Mouse (Mus musculus): Measurements from ENCODE around the gene Tmem40. TPM values are rescaled to one million over a fixed set of nuclear protein-coding genes. Genes with fewer than 3 reads are reported as not detected.

Gene Tmem40
- polyA plus RNA-seq, 1 experiment: 0.50 TPM

DNA sequence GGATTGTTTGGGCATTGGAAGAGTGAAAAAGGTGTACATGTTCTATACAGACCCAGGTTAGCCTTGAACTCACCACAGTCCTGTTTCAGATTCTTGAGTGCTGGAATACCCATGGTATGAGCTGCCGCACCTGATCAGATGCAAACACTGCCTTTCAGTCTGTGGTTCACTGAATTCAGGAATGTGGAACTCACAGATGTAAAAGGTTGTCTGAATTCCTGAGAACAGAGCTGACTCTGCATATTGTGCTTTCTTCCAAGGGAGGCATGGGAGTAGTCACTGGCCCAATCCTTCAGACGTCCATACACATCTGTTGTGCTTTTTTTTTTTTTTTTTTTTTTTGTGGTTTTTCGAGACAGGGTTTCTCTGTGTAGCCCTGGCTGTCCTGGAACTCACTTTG, 50.9 kb downstream of the Tmem40 start:
- Histone ChIP-seq H3K27me3 (replicated peaks; ENCODE audit: control insufficient read depth, insufficient read depth, low read length) (no peaks in the 10 kb centered on the region), H3K4me1 (ENCODE audit: control insufficient read depth, insufficient read depth, low read length) (no peaks in the 10 kb centered on the region), H3K27ac (ENCODE audit: insufficient read depth, low read depth, low read length) (no peak overlapping the region), H3K4me3 (ENCODE audit: insufficient read depth, low read depth, low read length) (no peak overlapping the region), H3K36me3 (ENCODE audit: control insufficient read depth, insufficient read depth, low read length) (no peaks in the 10 kb centered on the region)
- 34% methylated on average over 3 of the region's 3 CpGs for WGBS
- TF ChIP-seq POLR2A (IDR thresholded peaks at IDR 0.05; ENCODE audit: low read depth, low read length) (no peak), CTCF (conservative IDR thresholded peaks at IDR 0.05; ENCODE audit: insufficient read depth, insufficient read length, low read depth, low read length) (no peak)
- peak; percentile 19 for DNase-seq

DNA sequence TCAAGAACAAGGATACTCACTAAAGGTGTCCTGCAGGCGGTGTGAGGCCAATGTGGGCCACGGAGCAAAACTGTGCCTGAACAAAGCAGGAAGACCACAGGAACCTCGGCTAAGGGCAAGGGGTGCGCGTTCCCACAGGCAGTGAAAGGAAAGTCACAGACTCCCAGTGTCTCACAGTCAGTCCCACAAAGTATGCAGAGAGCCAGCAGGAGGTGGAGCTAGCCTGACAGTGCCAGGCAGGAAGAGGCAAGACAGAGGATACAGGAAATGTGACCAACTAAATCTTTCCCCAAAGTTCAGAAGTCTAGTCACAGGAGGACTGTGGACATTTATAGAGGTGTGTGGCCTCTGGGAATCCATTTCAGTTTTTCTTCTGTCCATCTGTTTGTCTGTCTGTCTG, 59.3 kb downstream of the Tmem40 start:
- no peak for TF ChIP-seq POLR2A (IDR thresholded peaks at IDR 0.05; ENCODE audit: low read depth, low read length)
- TF ChIP-seq CTCF (conservative IDR thresholded peaks at IDR 0.05; ENCODE audit: insufficient read depth, insufficient read length, low read depth, low read length): no peak
- Histone ChIP-seq H3K36me3 (ENCODE audit: control insufficient read depth, insufficient read depth, low read length) (no peaks in the 10 kb centered on the region), H3K27ac (ENCODE audit: insufficient read depth, low read depth, low read length) (no peak overlapping the region), H3K4me3 (ENCODE audit: insufficient read depth, low read depth, low read length) (no peak overlapping the region), H3K4me1 (ENCODE audit: control insufficient read depth, insufficient read depth, low read length) (no peaks in the 10 kb centered on the region), H3K27me3 (replicated peaks; ENCODE audit: control insufficient read depth, insufficient read depth, low read length) (no peaks in the 10 kb centered on the region)
- peak; percentile 61 for DNase-seq
- 57% methylated on average over 5 of the region's 5 CpGs for WGBS

DNA sequence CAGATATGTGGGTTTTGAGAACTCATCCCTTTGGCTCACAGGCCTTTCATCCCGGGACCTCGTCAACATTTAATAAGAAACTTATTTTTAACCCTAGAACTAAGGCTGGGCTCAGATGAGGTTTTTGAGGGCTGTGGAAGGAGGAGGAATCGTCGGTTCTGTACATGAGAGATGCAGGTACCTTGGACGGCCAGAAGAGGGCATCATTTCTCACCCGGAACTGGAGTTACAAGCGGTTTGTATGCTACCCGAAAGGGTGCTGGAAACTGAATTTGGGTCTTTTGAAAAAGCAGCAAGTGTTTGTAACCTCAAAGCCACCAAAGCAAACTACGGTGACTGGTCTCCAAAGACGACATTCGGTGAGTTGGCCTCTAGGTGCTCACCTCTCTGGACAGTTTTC, 60.9 kb downstream of the Tmem40 start:
- no peaks in the 10 kb centered on the region for H3K27me3 ChIP-seq (replicated peaks; ENCODE audit: control insufficient read depth, insufficient read depth, low read length)
- WGBS: 70% methylated on average over 11 of the region's 11 CpGs
- TF ChIP-seq CTCF (conservative IDR thresholded peaks at IDR 0.05; ENCODE audit: insufficient read depth, insufficient read length, low read depth, low read length) (peak; percentile 34), POLR2A (IDR thresholded peaks at IDR 0.05; ENCODE audit: low read depth, low read length) (no peak)
- H3K36me3 ChIP-seq (ENCODE audit: control insufficient read depth, insufficient read depth, low read length): no peaks in the 10 kb centered on the region
- H3K4me3 ChIP-seq (ENCODE audit: insufficient read depth, low read depth, low read length): no peak overlapping the region
- no peak overlapping the region for H3K27ac ChIP-seq (ENCODE audit: insufficient read depth, low read depth, low read length)
- DNase-seq: no peak
- no peaks in the 10 kb centered on the region for H3K4me1 ChIP-seq (ENCODE audit: control insufficient read depth, insufficient read depth, low read length)

DNA sequence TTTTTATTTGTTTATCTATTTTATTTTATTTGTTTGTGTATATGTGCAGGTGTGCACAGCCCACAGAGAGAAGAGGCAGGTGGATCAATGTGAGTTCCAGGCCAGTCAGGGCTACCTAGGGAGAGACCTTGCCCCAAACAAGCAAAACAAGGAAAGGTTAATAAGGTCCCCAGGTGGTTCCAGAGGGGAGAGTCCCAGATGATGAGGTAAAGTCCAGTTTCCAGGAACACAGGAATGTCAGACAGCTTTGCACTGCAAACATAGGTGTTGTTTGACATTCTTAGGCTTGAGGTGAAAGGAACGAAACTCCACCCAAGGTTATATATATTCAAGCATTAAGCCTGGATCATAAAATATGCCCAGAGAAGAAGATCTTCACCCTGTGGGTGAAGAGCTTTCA, 61.4 kb downstream of the Tmem40 start:
- Histone ChIP-seq H3K27ac (ENCODE audit: insufficient read depth, low read depth, low read length) (no peak overlapping the region), H3K4me1 (ENCODE audit: control insufficient read depth, insufficient read depth, low read length) (no peaks in the 10 kb centered on the region), H3K36me3 (ENCODE audit: control insufficient read depth, insufficient read depth, low read length) (no peaks in the 10 kb centered on the region), H3K27me3 (replicated peaks; ENCODE audit: control insufficient read depth, insufficient read depth, low read length) (no peaks in the 10 kb centered on the region), H3K4me3 (ENCODE audit: insufficient read depth, low read depth, low read length) (no peak overlapping the region)
- no peak for DNase-seq
- WGBS: 89% methylated on average over 1 of the region's 1 CpGs
- TF ChIP-seq POLR2A (IDR thresholded peaks at IDR 0.05; ENCODE audit: low read depth, low read length): no peak
- no peak for TF ChIP-seq CTCF (conservative IDR thresholded peaks at IDR 0.05; ENCODE audit: insufficient read depth, insufficient read length, low read depth, low read length)

DNA sequence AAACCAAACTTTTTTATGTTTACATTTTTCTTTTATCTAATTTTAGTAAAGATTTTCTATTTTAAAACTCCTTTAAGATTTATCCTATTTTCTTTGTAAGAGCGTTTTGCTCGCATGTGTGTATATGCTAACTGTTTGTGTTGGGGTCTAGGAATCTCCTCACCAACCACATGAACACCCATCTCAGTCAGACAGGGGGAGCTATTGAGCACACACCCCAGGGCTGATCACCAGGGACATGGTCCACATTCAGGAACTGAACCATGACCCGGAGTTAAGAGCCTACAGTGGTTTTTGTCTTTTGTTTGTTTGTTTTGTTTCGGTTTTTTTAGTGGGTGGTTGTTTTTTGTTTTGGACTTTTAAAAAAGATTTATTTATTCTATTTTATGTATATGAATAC, 63.5 kb downstream of the Tmem40 start:
- H3K36me3 ChIP-seq (ENCODE audit: control insufficient read depth, insufficient read depth, low read length): no peaks in the 10 kb centered on the region
- no peak overlapping the region for H3K4me3 ChIP-seq (ENCODE audit: insufficient read depth, low read depth, low read length)
- TF ChIP-seq CTCF (conservative IDR thresholded peaks at IDR 0.05; ENCODE audit: insufficient read depth, insufficient read length, low read depth, low read length) (peak; percentile 67), POLR2A (IDR thresholded peaks at IDR 0.05; ENCODE audit: low read depth, low read length) (no peak)
- H3K27me3 ChIP-seq (replicated peaks; ENCODE audit: control insufficient read depth, insufficient read depth, low read length): no peaks in the 10 kb centered on the region
- DNase-seq: peak; percentile 46
- H3K27ac ChIP-seq (ENCODE audit: insufficient read depth, low read depth, low read length): no peak overlapping the region
- no peaks in the 10 kb centered on the region for H3K4me1 ChIP-seq (ENCODE audit: control insufficient read depth, insufficient read depth, low read length)
- 71% methylated on average over 4 of the region's 4 CpGs for WGBS

DNA sequence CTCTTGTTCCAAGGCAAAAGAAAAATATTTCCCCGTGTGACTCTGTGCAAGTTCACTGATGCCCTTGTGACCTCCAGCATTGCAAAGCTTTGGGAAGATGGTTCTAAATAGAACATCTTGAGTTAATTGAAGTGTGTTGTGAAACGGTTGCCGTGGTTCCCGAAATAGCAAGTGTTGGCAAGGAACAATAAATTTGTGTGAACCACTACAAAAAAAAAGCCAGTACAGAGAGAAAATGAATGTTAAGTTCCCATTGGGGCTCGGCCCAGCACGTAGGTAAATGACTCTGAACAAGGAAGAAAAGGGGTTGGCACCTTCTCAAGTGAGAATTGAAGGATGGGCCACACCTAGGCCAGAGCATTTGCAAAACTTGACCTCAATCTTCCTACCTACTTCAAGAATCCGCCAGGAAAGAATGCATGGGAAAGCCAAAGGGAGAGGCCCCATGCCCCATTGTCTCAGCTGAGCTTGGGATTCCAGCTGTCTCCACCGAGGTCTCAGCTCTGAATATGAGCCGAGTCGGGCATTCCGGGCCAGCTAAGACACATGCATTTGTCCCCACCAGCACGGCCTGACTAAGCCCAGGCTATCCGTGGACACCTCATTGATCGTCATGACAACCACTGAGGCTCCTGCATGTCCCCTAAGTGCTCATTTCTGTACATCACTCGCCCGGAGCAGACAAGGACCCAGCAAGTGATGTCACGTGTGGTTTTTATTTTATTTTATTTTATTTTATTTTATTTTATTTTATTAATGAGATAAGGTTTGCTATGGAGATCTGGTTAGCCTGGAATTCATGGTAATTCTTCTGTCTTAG, 64.3 kb downstream of the Tmem40 start:
- DNase-seq: no peak
- no peaks in the 10 kb centered on the region for H3K27me3 ChIP-seq (replicated peaks; ENCODE audit: control insufficient read depth, insufficient read depth, low read length)
- no peaks in the 10 kb centered on the region for H3K36me3 ChIP-seq (ENCODE audit: control insufficient read depth, insufficient read depth, low read length)
- no peak overlapping the region for H3K4me3 ChIP-seq (ENCODE audit: insufficient read depth, low read depth, low read length)
- 81% methylated on average over 17 of the region's 17 CpGs for WGBS
- H3K27ac ChIP-seq (ENCODE audit: insufficient read depth, low read depth, low read length): no peak overlapping the region
- TF ChIP-seq CTCF (conservative IDR thresholded peaks at IDR 0.05; ENCODE audit: insufficient read depth, insufficient read length, low read depth, low read length) (no peak), POLR2A (IDR thresholded peaks at IDR 0.05; ENCODE audit: low read depth, low read length) (no peak)
- H3K4me1 ChIP-seq (ENCODE audit: control insufficient read depth, insufficient read depth, low read length): no peaks in the 10 kb centered on the region

DNA sequence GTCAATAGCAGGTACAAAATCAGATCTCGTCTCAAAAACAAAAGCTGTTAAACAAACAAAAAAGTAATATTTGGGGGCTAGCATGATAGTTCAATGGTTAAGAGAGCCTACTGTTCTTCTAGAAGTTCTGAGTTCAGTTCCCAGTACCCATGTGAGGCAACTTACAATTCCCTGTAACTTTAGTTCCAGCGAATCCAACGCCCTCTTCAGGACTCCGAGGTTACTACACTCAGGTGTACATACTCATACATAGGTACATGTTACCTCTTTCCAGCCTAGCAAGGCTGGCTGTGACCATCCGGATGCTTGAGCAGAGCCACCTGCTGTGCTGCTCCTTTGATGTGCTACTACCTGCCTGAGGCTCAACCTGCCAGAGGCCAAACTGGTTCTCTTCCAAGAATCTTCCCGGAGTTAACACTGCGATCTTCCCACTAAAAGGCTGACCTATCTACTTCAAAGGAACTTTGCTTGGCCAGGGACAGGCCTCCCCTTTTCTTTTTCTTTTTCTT, 65.4 kb downstream of the Tmem40 start:
- Histone ChIP-seq H3K27me3 (replicated peaks; ENCODE audit: control insufficient read depth, insufficient read depth, low read length) (no peaks in the 10 kb centered on the region), H3K4me1 (ENCODE audit: control insufficient read depth, insufficient read depth, low read length) (no peaks in the 10 kb centered on the region), H3K4me3 (ENCODE audit: insufficient read depth, low read depth, low read length) (no peak overlapping the region), H3K27ac (ENCODE audit: insufficient read depth, low read depth, low read length) (no peak overlapping the region), H3K36me3 (ENCODE audit: control insufficient read depth, insufficient read depth, low read length) (no peaks in the 10 kb centered on the region)
- no peak for DNase-seq
- TF ChIP-seq CTCF (conservative IDR thresholded peaks at IDR 0.05; ENCODE audit: insufficient read depth, insufficient read length, low read depth, low read length) (no peak), POLR2A (IDR thresholded peaks at IDR 0.05; ENCODE audit: low read depth, low read length) (no peak)
- 89% methylated on average over 7 of the region's 7 CpGs for WGBS

All from kidney, adult 2 months (tissue).